Mouse (Mus musculus) ES-Bruce4 (cell line): ENCODE measurements around the gene Slc25a48. TPM values are rescaled to one million over a fixed set of nuclear protein-coding genes. Genes with fewer than 3 reads are reported as not detected.

Experiments
- H3K27ac ChIP-seq: 2 replicates; pipeline ENCODE4 v1.5.1; 2012; ENCODE audit warnings: low read length, inconsistent platforms; ENCODE audit not compliant: insufficient read depth
- H3K27me3 ChIP-seq: 2 replicates; pipeline ENCODE4 v1.6.1; 2012; ENCODE audit warnings: mild to moderate bottlenecking, low read length, inconsistent platforms; ENCODE audit not compliant: control insufficient read depth, poor library complexity, insufficient read depth, severe bottlenecking
- H3K36me3 ChIP-seq: 2 replicates; pipeline ENCODE4 v1.6.1; 2012; ENCODE audit warnings: inconsistent platforms, mild to moderate bottlenecking, low read length, moderate library complexity; ENCODE audit not compliant: control insufficient read depth, poor library complexity, insufficient read depth, severe bottlenecking
- H3K4me1 ChIP-seq: one replicate; pipeline ENCODE4 v1.8.1; 2011; ENCODE audit warnings: low read length; ENCODE audit not compliant: control insufficient read depth, insufficient read depth
- H3K4me3 ChIP-seq: 2 replicates; pipeline ENCODE4 v1.5.1; 2011; ENCODE audit warnings: low read depth, mild to moderate bottlenecking, low read length
- H3K9ac ChIP-seq: 2 replicates; pipeline ENCODE4 v1.6.1; 2012; ENCODE audit warnings: low read depth, mild to moderate bottlenecking, inconsistent platforms; ENCODE audit not compliant: poor library complexity, severe bottlenecking
- H3K9me3 ChIP-seq: replicated peaks from 2 replicates; pipeline ENCODE4 v1.6.1; 2012; ENCODE audit warnings: mild to moderate bottlenecking, low read length, inconsistent platforms; ENCODE audit not compliant: control insufficient read depth, poor library complexity, insufficient read depth, severe bottlenecking
- CTCF ChIP-seq: IDR thresholded peaks from one replicate; pipeline ENCODE4 v1.8.1; 2011; ENCODE audit warnings: low read depth, low read length
- EP300 ChIP-seq: IDR thresholded peaks from 2 replicates; pipeline ENCODE4 v1.6.1; 2011; ENCODE audit warnings: low read depth, low read length; ENCODE audit not compliant: insufficient read depth
- POLR2A ChIP-seq: IDR thresholded peaks from one replicate; pipeline ENCODE4 v1.8.1; 2011; ENCODE audit warnings: low read length; ENCODE audit not compliant: insufficient read depth
- polyA plus RNA-seq: library from polyadenylated mRNA; stranded (reverse); fragments of >200 nt; gene quantifications from 2 replicates; pipeline ENCODE4 v1.2.4, GENCODE M21; 2011; ENCODE audit warnings: low read depth; ENCODE audit not compliant: missing spikeins, insufficient read depth, insufficient read length

The Slc25a48 gene
- polyA plus RNA-seq, 1 experiment = 0.42 TPM

- Histone ChIP-seq H3K4me3 (no peak overlapping the region), H3K36me3 (no peaks in the 10 kb centered on the region), H3K27me3 (no peaks in the 10 kb centered on the region), H3K9ac (no peak overlapping the region), H3K27ac (no peak overlapping the region), H3K9me3 (no peaks in the 10 kb centered on the region), H3K4me1 (no peaks in the 10 kb centered on the region)
- TF ChIP-seq EP300 (no peak), CTCF (no peak), POLR2A (no peak)
Observed at GRCm38 (mm10) chr13:56472661-56473060, 34.5 kb downstream of the Slc25a48 start.

DNA sequence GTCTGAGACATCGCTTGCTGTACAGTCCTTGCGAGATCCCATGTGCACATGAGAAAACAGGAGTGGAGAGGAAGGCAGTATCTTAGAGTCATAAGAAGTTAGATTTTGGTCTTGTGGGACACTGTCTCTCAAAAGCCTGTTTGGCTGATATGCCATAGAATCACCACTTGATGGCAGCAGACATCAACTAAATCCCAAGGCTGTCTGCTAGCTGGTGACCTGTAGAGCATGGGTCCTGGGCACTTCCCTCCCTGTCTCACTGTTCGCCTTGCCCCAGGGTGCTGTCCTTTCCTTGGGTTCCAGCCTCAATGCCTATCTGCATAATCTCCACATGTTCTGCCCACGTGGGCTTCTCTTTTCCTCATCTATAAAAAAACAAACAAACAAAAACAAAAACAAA is 37.2 kb downstream of the Slc25a48 start:
- Histone ChIP-seq H3K36me3 (no peaks in the 10 kb centered on the region), H3K9ac (no peak overlapping the region), H3K4me1 (no peaks in the 10 kb centered on the region), H3K9me3 (no peaks in the 10 kb centered on the region), H3K27ac (no peak overlapping the region), H3K4me3 (no peak overlapping the region), H3K27me3 (no peaks in the 10 kb centered on the region)
- TF ChIP-seq CTCF (peak; percentile 67), POLR2A (no peak), EP300 (no peak)

- no peaks in the 10 kb centered on the region for H3K9me3 ChIP-seq
- no peak overlapping the region for H3K27ac ChIP-seq
- no peak overlapping the region for H3K9ac ChIP-seq
- TF ChIP-seq EP300 (no peak), CTCF (no peak), POLR2A (no peak)
- no peaks in the 10 kb centered on the region for H3K36me3 ChIP-seq
- no peaks in the 10 kb centered on the region for H3K4me1 ChIP-seq
- no peak overlapping the region for H3K4me3 ChIP-seq
- no peaks in the 10 kb centered on the region for H3K27me3 ChIP-seq
Observed at GRCm38 (mm10) chr13:56476790-56477189, 38.6 kb downstream of the Slc25a48 start.

DNA sequence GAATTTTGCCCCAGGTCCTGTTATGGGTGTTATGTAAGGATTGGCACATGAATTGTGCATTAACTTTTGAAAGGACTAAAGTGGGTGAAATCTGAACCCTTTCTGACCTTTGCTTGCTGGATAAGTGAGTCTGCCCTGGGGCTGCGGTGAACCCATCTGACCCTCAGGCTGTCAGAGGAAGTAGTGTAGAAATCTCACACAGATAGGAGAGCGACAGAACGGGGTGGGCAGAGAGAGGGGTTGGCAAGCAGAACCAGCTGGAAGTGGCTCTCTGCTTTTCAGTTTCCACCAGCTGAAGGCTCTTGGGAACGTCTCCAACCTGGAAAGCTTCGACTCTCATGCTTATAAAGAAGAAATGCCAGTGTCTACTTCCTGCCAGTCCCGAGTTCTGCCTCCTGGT is 39.1 kb downstream of the Slc25a48 start:
- TF ChIP-seq EP300 (no peak), POLR2A (no peak), CTCF (no peak)
- Histone ChIP-seq H3K9ac (no peak overlapping the region), H3K9me3 (no peaks in the 10 kb centered on the region), H3K36me3 (no peaks in the 10 kb centered on the region), H3K27me3 (no peaks in the 10 kb centered on the region), H3K4me1 (no peaks in the 10 kb centered on the region), H3K27ac (no peak overlapping the region), H3K4me3 (no peak overlapping the region)

GRCm38 (mm10) chr13:56478027-56478426 is 39.9 kb downstream of the Slc25a48 start:
- no peak overlapping the region for H3K9ac ChIP-seq
- no peaks in the 10 kb centered on the region for H3K27me3 ChIP-seq
- no peak overlapping the region for H3K4me3 ChIP-seq
- no peaks in the 10 kb centered on the region for H3K36me3 ChIP-seq
- no peaks in the 10 kb centered on the region for H3K4me1 ChIP-seq
- no peak overlapping the region for H3K27ac ChIP-seq
- TF ChIP-seq EP300 = no peak
- TF ChIP-seq POLR2A = no peak
- TF ChIP-seq CTCF = peak; percentile 36
- H3K9me3 ChIP-seq = no peaks in the 10 kb centered on the region

GRCm38 (mm10) chr13:56482146-56482545 is 44.0 kb downstream of the Slc25a48 start, which contains the start of gene Il9:
TSS of gene Il9 (minus strand) at chr13:56482246.
- H3K27me3 ChIP-seq = no peaks in the 10 kb centered on the region
- no peaks in the 10 kb centered on the region for H3K9me3 ChIP-seq
- H3K9ac ChIP-seq = no peak within 1 kb of the TSS
- no peak within 1 kb of the TSS for H3K27ac ChIP-seq
- H3K4me3 ChIP-seq = no peak within 1 kb of the TSS
- H3K4me1 ChIP-seq = no peaks in the 10 kb centered on the region
- no peaks in the 10 kb centered on the region for H3K36me3 ChIP-seq
- TF ChIP-seq EP300 (no peak), POLR2A (no peak), CTCF (no peak)
